Mouse (Mus musculus) lung, embryonic 15.5 days (tissue): ENCODE measurements around the gene Gripap1. TPM values are rescaled to one million over a fixed set of nuclear protein-coding genes. Genes with fewer than 3 reads are reported as not detected.
"Not testable (repeated sequence)": the region's sequence is repeated elsewhere in the genome, so short reads cannot be mapped to it uniquely, and the experiment has no call there.

Experiments used
- ATAC-seq: fragments of 200-750 bp; cut with Nextera tagmentation; 2 replicates; pipeline ENCODE4 v1.8.0; 2017; ENCODE audit warnings: moderate number of reproducible peaks, borderline replicate concordance; ENCODE audit not compliant: low FRiP score, low TSS enrichment; ENCODE audit errors: extremely low read depth
- H3K27ac ChIP-seq: fragments of 300-500 bp; sonication (generic); 2 replicates; pipeline ENCODE4 v1.5.1; 2015; ENCODE audit warnings: moderate library complexity, mild to moderate bottlenecking, inconsistent platforms
- H3K27me3 ChIP-seq: fragments of 300-500 bp; sonication (generic); 2 replicates; pipeline ENCODE4 v1.6.1; 2015; ENCODE audit warnings: inconsistent platforms
- H3K36me3 ChIP-seq: fragments of 300-500 bp; sonication (generic); 2 replicates; pipeline ENCODE4 v1.6.1; 2015; ENCODE audit warnings: inconsistent platforms
- H3K4me1 ChIP-seq: fragments of 300-500 bp; sonication (generic); 2 replicates; pipeline ENCODE4 v1.6.1; 2015; ENCODE audit warnings: inconsistent platforms
- H3K4me2 ChIP-seq: fragments of 300-500 bp; sonication (generic); 2 replicates; pipeline ENCODE4 v1.6.1; 2015; ENCODE audit warnings: inconsistent platforms, mild to moderate bottlenecking, moderate library complexity
- H3K4me3 ChIP-seq: fragments of 300-500 bp; sonication (generic); 2 replicates; pipeline ENCODE4 v1.5.1; 2015; ENCODE audit warnings: mild to moderate bottlenecking, inconsistent platforms
- H3K9ac ChIP-seq: fragments of 300-500 bp; sonication (generic); 2 replicates; pipeline ENCODE4 v1.6.1; 2015; ENCODE audit warnings: inconsistent platforms
- H3K9me3 ChIP-seq: fragments of 300-500 bp; sonication (generic); 2 replicates; pipeline ENCODE4 v1.6.1; 2016; ENCODE audit warnings: inconsistent platforms
- WGBS: fragments of 180-500 bp; shearing (Covaris S2); methylation state at CpG from one replicate; pipeline ENCODE4 v1.1.7; 2015; 5-methylcytosine and 5-hydroxymethylcytosine counted together
- polyA plus RNA-seq: library from polyadenylated mRNA; unstranded; fragments of >200 nt; fragmentation: Nextera tagmentation; extraction: Ambion mirVana; gene quantifications from 2 replicates; pipeline ENCODE4 v1.2.1, GENCODE M21; 2015

Gripap1 gene
- polyA plus RNA-seq, 1 experiment from 2014 or later, result 41.7 TPM

DNA sequence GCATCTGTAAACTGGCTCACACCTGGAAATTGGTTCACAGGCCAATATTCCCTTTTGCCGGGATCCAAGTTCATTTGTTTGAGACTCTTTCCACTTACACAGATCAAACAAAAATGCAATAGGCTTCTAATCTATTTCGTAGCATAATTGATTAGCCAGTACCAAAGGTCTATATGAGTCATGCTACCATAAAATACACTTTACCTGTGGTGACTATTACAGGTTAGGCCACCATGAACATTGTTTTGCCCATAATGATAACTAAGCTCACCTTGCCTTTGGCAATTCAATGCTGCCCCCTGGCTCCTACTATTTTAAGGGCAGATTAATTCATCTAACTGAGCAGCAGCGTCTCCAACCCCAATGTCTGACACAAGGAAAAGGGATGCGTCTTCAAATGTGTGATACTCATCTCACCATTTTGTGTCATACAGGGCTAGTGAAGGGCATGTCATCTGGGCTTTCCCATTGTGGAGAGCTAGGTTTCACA lies 6.9 kb upstream of the Gripap1 start:
- Histone ChIP-seq H3K9ac (no peak overlapping the region), H3K27me3 (no peaks in the 10 kb centered on the region), H3K27ac (no peak overlapping the region), H3K9me3 (no peaks in the 10 kb centered on the region), H3K4me3 (no peak overlapping the region), H3K36me3 (no peaks in the 10 kb centered on the region), H3K4me1 (no peaks in the 10 kb centered on the region), H3K4me2 (no peak overlapping the region)
- no peak for ATAC-seq
- WGBS, result 73% methylated on average over 4 of the region's 4 CpGs

DNA sequence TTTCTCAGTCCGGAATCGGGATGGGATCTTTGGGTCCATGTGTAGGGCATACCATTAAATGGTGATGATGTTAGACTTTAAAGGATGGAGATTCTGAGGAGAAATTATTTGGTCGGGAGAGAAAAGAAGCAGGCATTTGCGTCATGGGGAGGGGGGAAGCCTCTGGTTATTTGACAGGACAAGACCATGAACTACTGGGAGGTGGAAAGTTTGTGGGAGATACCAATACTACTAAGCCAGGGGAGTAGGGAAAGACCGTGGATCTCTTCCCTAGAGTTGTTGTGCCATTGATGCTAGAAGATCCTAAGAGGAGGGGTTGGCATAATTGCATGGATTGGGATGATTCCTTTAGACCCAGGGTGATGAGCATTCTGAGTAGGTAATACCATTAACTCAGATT lies 744 bp downstream of the Gripap1 start:
- H3K4me3 ChIP-seq, result peak overlapping the region; percentile 61

DNA sequence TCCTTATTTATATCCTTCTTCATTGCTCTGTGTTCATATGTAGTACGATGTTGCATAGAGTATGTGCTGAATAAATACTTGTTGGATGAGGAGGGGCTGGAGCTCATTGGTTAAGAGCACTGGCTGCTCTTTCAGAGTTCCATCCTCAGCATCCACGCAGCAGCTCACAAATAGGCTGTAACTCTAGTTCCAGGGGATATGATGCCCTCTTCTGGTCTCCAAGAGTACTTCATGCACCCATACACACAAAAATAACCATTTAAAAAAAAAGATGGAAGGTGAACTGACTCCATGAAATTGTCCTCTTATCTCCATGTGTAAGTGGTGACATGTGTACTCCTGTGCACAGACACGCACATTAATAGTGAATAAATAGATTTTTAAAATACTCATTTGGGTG lies 3.8 kb downstream of the Gripap1 start:
- H3K4me3 ChIP-seq, result no peak overlapping the region
- WGBS, result 37% methylated on average over 3 of the region's 3 CpGs
- no peak overlapping the region for H3K27ac ChIP-seq
- H3K4me1 ChIP-seq, result 0 out of 2 replicates have a peak, but pooled peaks cover 8% of the 10 kb centered on the region
- no peak overlapping the region for H3K4me2 ChIP-seq
- H3K9ac ChIP-seq, result no peak overlapping the region
- H3K27me3 ChIP-seq, result no peaks in the 10 kb centered on the region
- no peak for ATAC-seq
- H3K9me3 ChIP-seq, result no peaks in the 10 kb centered on the region
- H3K36me3 ChIP-seq, result no peaks in the 10 kb centered on the region

More for the DNA sequence above, 744 bp downstream of the Gripap1 start:
- Histone ChIP-seq H3K9me3 (no peaks in the 10 kb centered on the region), H3K36me3 (no peaks in the 10 kb centered on the region), H3K27ac (no peak overlapping the region), H3K9ac (peak overlapping the region; percentile 54), H3K27me3 (no peaks in the 10 kb centered on the region), H3K4me1 (0 out of 2 replicates have a peak, but pooled peaks cover 8% of the 10 kb centered on the region), H3K4me2 (peak overlapping the region; percentile 57)
- 18% methylated on average over 5 of the region's 5 CpGs for WGBS
- ATAC-seq, result no peak

DNA sequence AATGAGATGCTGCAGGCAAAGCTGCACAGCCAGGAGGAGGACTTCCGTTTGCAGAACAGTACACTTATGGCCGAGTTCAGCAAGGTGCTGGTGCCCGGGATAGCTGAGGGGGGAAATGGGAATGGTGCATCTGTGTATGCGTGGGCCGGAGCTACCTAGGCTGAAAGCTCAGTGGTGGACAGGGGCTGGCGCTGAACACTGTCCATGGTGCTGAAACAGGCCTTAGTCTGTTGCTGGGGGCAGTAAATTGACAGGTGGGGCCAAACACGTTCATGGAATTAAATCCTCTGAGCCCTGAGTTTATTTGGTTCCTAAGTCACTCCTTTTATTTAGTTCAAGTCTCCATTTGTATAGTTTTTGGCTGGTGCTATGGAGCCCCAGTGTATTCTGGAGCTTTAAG lies 5.5 kb downstream of the Gripap1 start:
- Histone ChIP-seq H3K9ac (no peak overlapping the region), H3K4me3 (no peak overlapping the region), H3K36me3 (peaks cover 2% of the 10 kb centered on the region; the same call in 1 of the 2 replicates), H3K27ac (no peak overlapping the region), H3K4me1 (0 out of 2 replicates have a peak, but pooled peaks cover 8% of the 10 kb centered on the region), H3K9me3 (no peaks in the 10 kb centered on the region), H3K27me3 (no peaks in the 10 kb centered on the region), H3K4me2 (no peak overlapping the region)
- ATAC-seq, result no peak
- whole genome bisulfite sequencing, result 19% methylated on average over 7 of the region's 7 CpGs

DNA sequence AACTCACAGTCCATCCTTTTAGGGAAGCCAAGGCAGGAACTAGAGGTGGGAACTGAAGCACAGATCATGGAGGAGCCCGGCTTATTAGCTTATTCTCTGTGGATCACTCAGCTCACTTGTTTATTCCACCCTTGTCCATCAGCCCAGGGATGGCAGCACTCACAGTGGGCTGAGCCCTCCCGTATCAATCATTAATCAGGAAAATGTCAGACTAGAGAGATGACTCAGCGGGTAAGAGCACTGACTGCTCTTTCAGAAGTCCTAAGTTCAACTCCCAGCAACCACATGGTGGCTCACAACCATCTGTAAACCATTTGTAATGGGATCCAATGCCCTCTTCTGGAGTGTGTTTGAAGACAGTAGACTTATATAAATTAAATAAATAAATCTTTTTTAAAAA lies 7.8 kb downstream of the Gripap1 start:
- 73% methylated on average over 3 of the region's 3 CpGs for WGBS

DNA sequence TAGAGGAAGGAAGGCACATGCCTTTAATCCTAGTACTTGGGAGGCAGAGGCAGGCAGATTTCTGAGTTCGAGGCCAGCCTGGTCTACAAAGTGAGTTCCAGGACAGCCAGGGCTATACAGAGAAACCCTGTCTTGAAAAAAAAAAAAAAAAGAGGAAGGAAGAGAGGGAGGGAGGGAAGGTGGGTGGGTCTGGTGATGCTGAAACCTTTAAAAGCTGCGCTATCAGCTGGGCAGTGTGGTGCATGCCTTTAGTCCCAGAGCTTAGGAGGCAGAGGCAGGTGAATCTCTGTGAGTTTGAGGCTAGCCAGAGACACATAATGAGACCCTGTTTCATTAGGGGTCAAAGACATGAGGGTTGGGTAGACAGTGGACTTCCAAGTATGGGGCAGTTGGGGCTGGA lies 12.6 kb downstream of the Gripap1 start:
- H3K27ac ChIP-seq, H3K4me1 ChIP-seq, H3K9ac ChIP-seq, H3K9me3 ChIP-seq, H3K36me3 ChIP-seq, ATAC-seq, H3K27me3 ChIP-seq, H3K4me2 ChIP-seq, H3K4me3 ChIP-seq: not testable (repeated sequence)
- WGBS, result 88% methylated on average over 2 of the region's 2 CpGs

More for the DNA sequence above, 7.8 kb downstream of the Gripap1 start:
- Histone ChIP-seq H3K4me1 (no peaks in the 10 kb centered on the region), H3K9ac (no peak overlapping the region), H3K4me3 (no peak overlapping the region), H3K9me3 (no peaks in the 10 kb centered on the region), H3K27me3 (no peaks in the 10 kb centered on the region), H3K27ac (no peak overlapping the region), H3K4me2 (no peak overlapping the region), H3K36me3 (peaks cover 4% of the 10 kb centered on the region; the same call in 1 of the 2 replicates)
- ATAC-seq, result no peak

DNA sequence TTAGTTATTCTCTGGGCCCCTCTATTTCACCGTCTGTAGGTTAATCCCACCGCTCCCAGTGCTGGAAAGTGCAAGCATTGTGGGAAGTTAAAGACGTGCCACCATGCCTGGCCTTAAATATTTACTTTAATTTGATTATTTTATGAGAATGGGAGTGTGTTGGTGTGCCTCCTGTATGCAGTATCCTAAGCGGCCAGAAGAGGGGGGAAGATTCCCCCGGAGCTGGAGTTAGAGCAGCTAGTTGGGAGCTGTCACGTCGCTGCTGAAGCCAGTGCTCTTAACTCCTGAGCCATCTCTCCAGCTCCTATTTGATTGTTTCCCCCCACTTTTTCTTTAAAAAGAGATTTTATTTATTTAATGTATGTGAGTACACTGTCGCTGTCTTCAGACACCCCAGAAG lies 25.5 kb downstream of the Gripap1 start:
- H3K9ac ChIP-seq, H3K27me3 ChIP-seq, H3K36me3 ChIP-seq, H3K27ac ChIP-seq, H3K4me2 ChIP-seq, H3K4me1 ChIP-seq, H3K4me3 ChIP-seq, ATAC-seq, H3K9me3 ChIP-seq: not testable (repeated sequence)
- WGBS, result 47% methylated on average over 8 of the region's 8 CpGs

DNA sequence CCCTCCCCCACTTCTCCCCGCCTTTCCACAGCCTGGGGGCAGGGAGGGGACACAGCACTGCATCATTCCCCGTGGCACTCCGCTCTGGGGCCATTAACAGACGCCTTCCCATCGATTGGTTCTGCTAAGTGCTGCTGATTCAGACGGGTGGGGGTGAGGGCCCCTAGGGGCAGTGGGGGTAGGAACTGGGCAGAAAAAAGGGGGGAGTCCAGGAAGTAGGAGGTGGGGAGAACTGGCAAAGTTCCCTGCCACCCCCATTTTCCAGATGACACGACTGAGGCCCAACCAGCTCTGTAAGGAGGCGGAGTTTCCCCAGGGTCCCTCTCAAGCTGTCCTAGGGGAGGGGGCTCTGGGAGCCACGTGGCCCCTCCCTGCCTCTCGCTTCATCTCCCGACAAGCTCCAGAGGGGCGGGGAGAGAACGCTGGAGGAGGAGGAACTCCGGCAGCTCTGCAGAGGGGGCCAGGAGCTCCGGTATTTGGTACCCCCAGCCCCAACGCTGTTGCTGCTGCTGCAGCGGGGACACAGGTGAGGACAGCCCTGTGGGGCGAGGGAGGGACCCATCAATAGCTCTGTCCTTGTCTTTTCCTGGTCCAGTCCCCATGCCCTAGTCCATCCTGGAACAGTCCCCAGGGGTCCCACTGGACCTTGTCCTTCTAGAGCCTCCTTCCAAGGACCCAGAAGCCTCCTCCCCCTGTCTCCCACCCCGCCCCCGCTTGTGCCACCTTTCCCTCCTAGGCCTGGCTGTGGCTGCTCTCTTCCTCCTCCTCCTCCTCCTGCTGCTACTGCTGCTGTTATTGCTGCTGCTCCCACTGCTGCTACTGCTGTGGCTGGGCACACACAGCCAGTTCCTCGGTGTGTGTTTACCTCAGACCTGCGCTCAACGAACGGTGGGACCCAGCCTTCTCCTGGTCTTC lies 32.6 kb downstream of the Gripap1 start, which contains the start of gene Kcnd1:
Gene Kcnd1, plus strand, starts transcription at position 425 of the 915 bp plus-strand sequence.
- Histone ChIP-seq H3K36me3 (no peaks in the 10 kb centered on the region), H3K27me3 (no peaks in the 10 kb centered on the region), H3K9me3 (no peaks in the 10 kb centered on the region), H3K4me3 (peak within 1 kb of the TSS; percentile 43), H3K4me1 (peaks cover 5% of the 10 kb centered on the region; the same call in 1 of the 2 replicates), H3K9ac (peak within 1 kb of the TSS; percentile 40), H3K4me2 (peak within 1 kb of the TSS; percentile 71), H3K27ac (no peak within 1 kb of the TSS)
- peak; percentile 81 for ATAC-seq
- 16% methylated on average over 22 of the region's 24 CpGs for WGBS

DNA sequence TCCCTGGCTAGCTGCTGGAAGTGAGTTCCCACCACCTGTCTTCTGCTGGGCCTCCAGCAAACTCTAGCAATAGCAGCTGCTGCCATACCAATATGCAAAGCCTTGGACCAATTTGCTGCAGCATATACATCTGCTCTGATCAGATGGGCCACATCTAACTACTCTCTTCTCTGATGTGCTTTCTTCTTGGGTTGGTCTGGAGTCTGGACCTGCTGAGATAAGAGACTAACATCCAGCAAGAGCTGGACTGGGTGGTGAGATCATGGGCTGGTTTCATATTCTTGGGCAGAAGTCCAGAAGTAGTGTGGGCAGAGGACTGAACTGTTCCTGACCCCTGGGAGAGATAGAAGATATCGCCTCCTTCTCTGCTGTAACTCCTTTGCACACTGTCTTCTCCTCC lies 47.6 kb downstream of the Gripap1 start:
- no peak overlapping the region for H3K27ac ChIP-seq
- H3K9ac ChIP-seq, result no peak overlapping the region
- H3K4me2 ChIP-seq, result no peak overlapping the region
- 44% methylated on average over 1 of the region's 1 CpGs for WGBS
- no peaks in the 10 kb centered on the region for H3K36me3 ChIP-seq
- no peaks in the 10 kb centered on the region for H3K9me3 ChIP-seq
- ATAC-seq, result no peak
- H3K4me3 ChIP-seq, result no peak overlapping the region
- H3K4me1 ChIP-seq, result no peaks in the 10 kb centered on the region
- no peaks in the 10 kb centered on the region for H3K27me3 ChIP-seq

DNA sequence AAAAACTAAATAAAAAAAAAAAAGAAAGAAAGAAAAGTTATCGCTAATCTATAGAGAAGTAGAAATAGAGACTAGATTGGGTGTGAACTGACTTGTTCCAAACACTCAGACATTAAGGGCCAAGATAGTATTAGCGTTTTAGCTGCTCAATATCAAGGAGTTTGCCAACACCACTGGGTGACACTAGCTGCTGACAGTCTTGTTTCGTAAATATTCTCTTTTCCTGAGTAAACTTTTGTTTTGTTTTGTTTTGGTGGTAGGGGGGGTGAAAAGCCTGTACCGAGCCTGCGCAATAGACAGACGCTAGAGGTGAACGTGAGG lies 51.2 kb downstream of the Gripap1 start:
- peak overlapping the region; percentile 52 for H3K4me2 ChIP-seq
- no peak for ATAC-seq
- no peaks in the 10 kb centered on the region for H3K9me3 ChIP-seq
- peak overlapping the region; percentile 71 for H3K27ac ChIP-seq
- H3K4me3 ChIP-seq, result peak overlapping the region; percentile 72
- H3K27me3 ChIP-seq, result no peaks in the 10 kb centered on the region
- 0 out of 2 replicates have a peak, but pooled peaks cover 3% of the 10 kb centered on the region for H3K4me1 ChIP-seq
- 11% methylated on average over 7 of the region's 7 CpGs for WGBS
- H3K9ac ChIP-seq, result 0 out of 2 replicates have a peak overlapping the region, but pooled peaks have one; percentile 24
- no peaks in the 10 kb centered on the region for H3K36me3 ChIP-seq

DNA sequence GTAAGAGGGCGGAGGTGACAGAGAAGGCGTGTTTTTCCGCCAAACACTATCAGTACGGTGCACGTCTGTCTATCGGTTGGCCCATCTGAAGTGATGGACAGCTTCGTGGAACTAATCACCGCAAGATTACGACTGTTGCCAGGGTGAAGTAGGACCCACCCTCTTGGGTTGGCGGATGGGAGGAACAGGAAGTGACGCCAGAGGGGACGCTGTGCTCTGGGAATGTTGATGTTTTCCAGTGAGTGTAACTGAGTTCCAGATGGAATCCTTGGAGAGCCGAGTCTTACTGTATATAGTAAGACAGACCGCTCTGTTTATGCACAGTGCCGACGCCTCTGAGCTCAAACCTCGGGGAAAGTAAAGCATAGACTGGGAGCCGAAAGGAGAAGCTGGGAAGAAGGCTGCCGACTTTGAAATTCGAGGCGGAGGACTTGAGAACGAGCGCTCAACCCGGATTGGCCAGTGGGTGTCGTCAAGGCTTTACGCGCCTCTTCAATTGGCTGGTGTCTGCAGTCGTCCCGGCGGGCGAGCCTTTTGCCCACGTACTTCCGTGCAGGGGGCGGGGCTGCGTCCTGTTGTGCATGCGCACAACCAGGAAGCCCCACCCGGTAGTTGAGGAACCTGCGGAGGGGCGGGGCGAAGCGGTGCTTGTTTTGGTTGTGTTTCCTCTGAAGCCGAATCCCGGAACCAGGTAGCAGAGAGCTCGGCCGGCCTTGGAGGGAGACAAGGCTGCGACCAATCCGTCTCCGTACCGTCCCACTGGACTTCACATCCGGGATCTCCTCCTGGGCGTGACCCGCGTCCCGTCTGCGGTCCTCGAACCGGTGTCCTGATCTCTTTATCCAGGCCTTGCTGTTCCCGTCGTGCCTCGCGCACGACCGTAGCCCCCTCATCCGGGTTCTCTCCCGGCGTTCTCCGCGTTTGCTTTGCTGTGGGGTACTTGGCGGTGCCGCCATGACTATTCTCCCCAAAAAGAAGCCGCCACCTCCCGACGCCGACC lies 51.9 kb downstream of the Gripap1 start, which contains the start of gene Otud5:
Gene Otud5, plus strand, starts transcription at position 202 of the 1,000 bp plus-strand sequence.
- Histone ChIP-seq H3K27ac (peak within 1 kb of the TSS; percentile 95), H3K4me1 (0 out of 2 replicates have a peak, but pooled peaks cover 3% of the 10 kb centered on the region), H3K9ac (peak within 1 kb of the TSS; percentile 69), H3K36me3 (no peaks in the 10 kb centered on the region), H3K27me3 (no peaks in the 10 kb centered on the region), H3K9me3 (no peaks in the 10 kb centered on the region), H3K4me2 (peak within 1 kb of the TSS; percentile 61), H3K4me3 (peak within 1 kb of the TSS; percentile 72)
- peak; percentile 98 for ATAC-seq
- WGBS, result 11% methylated on average over 72 of the region's 74 CpGs
